Mouse (Mus musculus): ENCODE data around the gene Abi3bp. TPM values are rescaled to one million over a fixed set of nuclear protein-coding genes. Genes with fewer than 3 reads are reported as not detected.

Abi3bp gene
- 0.19 TPM in 1 of 3 replicates, not detected in the others for total RNA-seq (2017)

GRCm38 (mm10) chr16:56477677-56478574 is at the start of gene Abi3bp:
TSS of gene Abi3bp (plus strand) at chr16:56477878.
- ATAC-seq (replicated peaks; ENCODE audit: insufficient number of reproducible peaks, low FRiP score, low TSS enrichment, poor library complexity, severe bottlenecking): no peak

GRCm38 (mm10) chr16:56435293-56436185 is 42.1 kb upstream of the Abi3bp start:
- ATAC-seq (replicated peaks; ENCODE audit: insufficient number of reproducible peaks, low FRiP score, low TSS enrichment, poor library complexity, severe bottlenecking): no peak

GRCm38 (mm10) chr16:56440243-56440642 is 37.4 kb upstream of the Abi3bp start:
- ATAC-seq (replicated peaks; ENCODE audit: insufficient number of reproducible peaks, low FRiP score, low TSS enrichment, poor library complexity, severe bottlenecking): no peak

- no peak for ATAC-seq (replicated peaks; ENCODE audit: insufficient number of reproducible peaks, low FRiP score, low TSS enrichment, poor library complexity, severe bottlenecking)
Measured at GRCm38 (mm10) chr16:56441113-56441512, 36.6 kb upstream of the Abi3bp start.

GRCm38 (mm10) chr16:56441658-56442344 is 35.9 kb upstream of the Abi3bp start:
- no peak for ATAC-seq (replicated peaks; ENCODE audit: insufficient number of reproducible peaks, low FRiP score, low TSS enrichment, poor library complexity, severe bottlenecking)

- ATAC-seq (replicated peaks; ENCODE audit: insufficient number of reproducible peaks, low FRiP score, low TSS enrichment, poor library complexity, severe bottlenecking): no peak
Measured at GRCm38 (mm10) chr16:56451482-56451881, 26.2 kb upstream of the Abi3bp start.

- no peak for ATAC-seq (replicated peaks; ENCODE audit: insufficient number of reproducible peaks, low FRiP score, low TSS enrichment, poor library complexity, severe bottlenecking)
Measured at GRCm38 (mm10) chr16:56451923-56452322, 25.8 kb upstream of the Abi3bp start.

- no peak for ATAC-seq (replicated peaks; ENCODE audit: insufficient number of reproducible peaks, low FRiP score, low TSS enrichment, poor library complexity, severe bottlenecking)
Measured at GRCm38 (mm10) chr16:56458052-56458754, 19.5 kb upstream of the Abi3bp start.

- ATAC-seq (replicated peaks; ENCODE audit: insufficient number of reproducible peaks, low FRiP score, low TSS enrichment, poor library complexity, severe bottlenecking): no peak
Measured at GRCm38 (mm10) chr16:56473160-56473559, 4.5 kb upstream of the Abi3bp start.

GRCm38 (mm10) chr16:56475676-56476075 is 2.0 kb upstream of the Abi3bp start:
- ATAC-seq (replicated peaks; ENCODE audit: insufficient number of reproducible peaks, low FRiP score, low TSS enrichment, poor library complexity, severe bottlenecking): no peak

- no peak for ATAC-seq (replicated peaks; ENCODE audit: insufficient number of reproducible peaks, low FRiP score, low TSS enrichment, poor library complexity, severe bottlenecking)
Measured at GRCm38 (mm10) chr16:56478575-56479191, 1.0 kb downstream of the Abi3bp start.

- ATAC-seq (replicated peaks; ENCODE audit: insufficient number of reproducible peaks, low FRiP score, low TSS enrichment, poor library complexity, severe bottlenecking): no peak
Measured at GRCm38 (mm10) chr16:56483466-56483865, 5.8 kb downstream of the Abi3bp start.

- ATAC-seq (replicated peaks; ENCODE audit: insufficient number of reproducible peaks, low FRiP score, low TSS enrichment, poor library complexity, severe bottlenecking): no peak
Measured at GRCm38 (mm10) chr16:56486461-56486860, 8.8 kb downstream of the Abi3bp start.

GRCm38 (mm10) chr16:56490861-56491260 is 13.2 kb downstream of the Abi3bp start:
- no peak for ATAC-seq (replicated peaks; ENCODE audit: insufficient number of reproducible peaks, low FRiP score, low TSS enrichment, poor library complexity, severe bottlenecking)

GRCm38 (mm10) chr16:56495266-56495665 is 17.6 kb downstream of the Abi3bp start:
- ATAC-seq (replicated peaks; ENCODE audit: insufficient number of reproducible peaks, low FRiP score, low TSS enrichment, poor library complexity, severe bottlenecking): no peak

GRCm38 (mm10) chr16:56496743-56497142 is 19.1 kb downstream of the Abi3bp start:
- no peak for ATAC-seq (replicated peaks; ENCODE audit: insufficient number of reproducible peaks, low FRiP score, low TSS enrichment, poor library complexity, severe bottlenecking)

GRCm38 (mm10) chr16:56498680-56499079 is 21.0 kb downstream of the Abi3bp start:
- no peak for ATAC-seq (replicated peaks; ENCODE audit: insufficient number of reproducible peaks, low FRiP score, low TSS enrichment, poor library complexity, severe bottlenecking)

GRCm38 (mm10) chr16:56500441-56500840 is 22.8 kb downstream of the Abi3bp start:
- no peak for ATAC-seq (replicated peaks; ENCODE audit: insufficient number of reproducible peaks, low FRiP score, low TSS enrichment, poor library complexity, severe bottlenecking)
